In the genomic region with DNA sequence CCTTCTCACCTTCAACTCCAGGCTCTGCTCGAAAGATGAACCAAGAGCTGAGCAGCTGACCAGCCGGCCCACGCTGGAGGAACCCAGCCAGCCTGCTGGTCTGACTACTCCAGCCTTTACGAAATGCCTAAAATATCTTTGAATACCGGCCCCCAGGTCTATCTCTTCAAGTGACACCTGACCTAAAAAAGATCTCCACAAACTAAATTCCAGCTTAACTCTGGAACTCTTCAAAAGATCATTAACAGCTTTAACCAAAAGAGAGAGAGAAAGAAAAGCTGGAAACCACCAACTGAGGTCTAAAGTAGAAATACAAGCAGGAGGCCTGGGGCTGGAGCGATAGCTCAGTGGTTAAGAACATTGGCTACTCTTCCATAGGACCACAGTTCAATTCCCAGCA, we compare ENCODE assay signal across 21 mouse cellular contexts. TPM values are rescaled to one million over a fixed set of nuclear protein-coding genes. Genes with fewer than 3 reads are reported as not detected.
"Had no signal": no experiment of that assay in that cellular context is flagged by ENCODE, and none has a peak within 500 bp of the region (broad histone marks: within the 10 kb centered on the region; RNA-seq: fewer than 3 reads in every experiment).

No protein-coding gene starts in this region.

- H3K36me3 ChIP-seq: lung, embryonic 15.5 days; midbrain, embryonic 15.5 days; stomach, embryonic 15.5 days had no signal

- H3K27ac ChIP-seq: lung, embryonic 15.5 days; macrophage; midbrain, embryonic 13.5 days; midbrain, embryonic 15.5 days; neural tube, embryonic 12.5 days; stomach, embryonic 15.5 days; stomach, postnatal 0 days had no signal

- H3K4me3 ChIP-seq: lung, embryonic 15.5 days; megakaryocyte, embryonic 14.5 days; midbrain, embryonic 13.5 days; midbrain, embryonic 15.5 days; neural tube, embryonic 12.5 days; stomach, embryonic 15.5 days had no signal

- H3K9ac ChIP-seq: lung, embryonic 15.5 days; midbrain, embryonic 13.5 days; midbrain, embryonic 15.5 days; neural tube, embryonic 12.5 days; stomach, embryonic 15.5 days had no signal

- H3K4me2 ChIP-seq: lung, embryonic 15.5 days; midbrain, embryonic 11.5 days; midbrain, embryonic 13.5 days; midbrain, embryonic 15.5 days; neural tube, embryonic 12.5 days; stomach, embryonic 15.5 days had no signal

- H3K9me3 ChIP-seq: lung, embryonic 15.5 days; megakaryocyte, embryonic 14.5 days; midbrain, embryonic 13.5 days; midbrain, embryonic 15.5 days; neural tube, embryonic 12.5 days; stomach, embryonic 15.5 days had no signal

- H3K27me3 ChIP-seq: lung, embryonic 15.5 days; megakaryocyte, embryonic 14.5 days; midbrain, embryonic 13.5 days; midbrain, embryonic 15.5 days; neural tube, embryonic 12.5 days; stomach, embryonic 15.5 days had no signal

- DNase-seq: lung, adult 2 months; lung, postnatal 14 days; lung, postnatal 36 days; right cerebral cortex, postnatal 14 days; thymus, adult 2 months; thymus, postnatal 25 days; thymus, postnatal 4 days had no signal

- ATAC-seq: lung, postnatal 0 days; midbrain, embryonic 13.5 days; midbrain, embryonic 15.5 days had no signal

RNA-seq across cellular contexts. Expression of a gene that starts 46.9 kb away (rescaled TPM):
- total RNA-seq: monocyte, adult 5-6 weeks; neutrophil, adult 5-6 weeks had no signal
- polyA plus RNA-seq: lung, adult 2 months; macrophage; stomach, postnatal 0 days; testis, adult 2 months; urinary bladder, adult 2 months had no signal
